Comparison of ENCODE assay signal across 8 mouse cellular contexts in genomic region chr17:64873651-64874072, GRCm38 (mm10). TPM values are rescaled to one million over a fixed set of nuclear protein-coding genes. Genes with fewer than 3 reads are reported as not detected.
DNase-seq lines count a peak whose midpoint lies in the region; ATAC-seq lines count a peak whose summit lies in the region.

No protein-coding gene starts in this region.

- no peak for ATAC-seq in neural tube, embryonic 15.5 days (ENCODE audit: low FRiP score)
- peak; percentile 93 for ATAC-seq in kidney, embryonic 14.5 days (ENCODE audit: low FRiP score, low TSS enrichment)

- WGBS in neural tube, embryonic 15.5 days, result 37% methylated on average over 4 of the region's 4 CpGs
- WGBS in kidney, embryonic 14.5 days, result 27% methylated on average over 4 of the region's 4 CpGs

- peak; percentile 29 to 57 for DNase-seq in cerebellum, postnatal 25 days
- no peak for DNase-seq in cerebellum, adult 9-11 months
- peak; percentile 27 for DNase-seq in neural tube, embryonic 10.5 days (ENCODE audit: extremely low spot score, low spot score)
- DNase-seq in embryo, embryonic 10 days (ENCODE audit: low spot score), result peak; percentile 80
- peak; percentile 66 for DNase-seq in naive thymus-derived CD4-positive, alpha-beta T cell, adult 2 months (ENCODE audit: low read depth)
- no peak for DNase-seq in right cerebral cortex, postnatal 14 days

- no peak overlapping the region for H3K9ac ChIP-seq in neural tube, embryonic 15.5 days (replicated peaks)
- H3K9ac ChIP-seq in kidney, embryonic 14.5 days (ENCODE audit: low read depth, low read length), result no peak overlapping the region

- H3K4me1 ChIP-seq in neural tube, embryonic 15.5 days, result no peaks in the 10 kb centered on the region
- H3K4me1 ChIP-seq in kidney, embryonic 14.5 days (ENCODE audit: control insufficient read depth, insufficient read depth, low read length), result no peaks in the 10 kb centered on the region

- H3K9me3 ChIP-seq in neural tube, embryonic 15.5 days (replicated peaks), result no peaks in the 10 kb centered on the region
- no peaks in the 10 kb centered on the region for H3K9me3 ChIP-seq in kidney, embryonic 14.5 days (ENCODE audit: control insufficient read depth, low read length)

- no peaks in the 10 kb centered on the region for H3K27me3 ChIP-seq in neural tube, embryonic 15.5 days (replicated peaks)
- H3K27me3 ChIP-seq in kidney, embryonic 14.5 days (ENCODE audit: control insufficient read depth, insufficient read depth, low read length), result no peaks in the 10 kb centered on the region

- H3K36me3 ChIP-seq in neural tube, embryonic 15.5 days, result no peaks in the 10 kb centered on the region
- H3K36me3 ChIP-seq in kidney, embryonic 14.5 days (ENCODE audit: control insufficient read depth, insufficient read depth, low read length), result no peaks in the 10 kb centered on the region

- H3K27ac ChIP-seq in neural tube, embryonic 15.5 days (replicated peaks), result no peak overlapping the region
- no peak overlapping the region for H3K27ac ChIP-seq in kidney, embryonic 14.5 days (ENCODE audit: low read depth, low read length)

- H3K4me3 ChIP-seq in neural tube, embryonic 15.5 days (replicated peaks), result no peak overlapping the region
- no peak overlapping the region for H3K4me3 ChIP-seq in kidney, embryonic 14.5 days (ENCODE audit: low read length)

- H3K4me2 ChIP-seq in neural tube, embryonic 15.5 days, result no peak overlapping the region
- H3K4me2 ChIP-seq in kidney, embryonic 14.5 days (replicated peaks; ENCODE audit: low read depth, low read length), result no peak overlapping the region

RNA-seq across cellular contexts. Expression of gene 4930583I09Rik, which starts 37.8 kb away (rescaled TPM):
- not detected in 2 replicates for polyA plus RNA-seq in neural tube, embryonic 15.5 days (2015; fragmentation: Nextera tagmentation; extraction: Ambion mirVana)
- polyA plus RNA-seq in kidney, embryonic 14.5 days (2014; fragmentation: Nextera tagmentation; extraction: Ambion mirVana), result not detected in 2 replicates

Comparison
In these comparisons a context has a peak if more than half of its experiments do, and no peak if none do; other contexts are left out.
1. DNase-seq: peak in cerebellum, postnatal 25 days (2 of 2), neural tube, embryonic 10.5 days (single experiment), embryo, embryonic 10 days (single experiment) and naive thymus-derived CD4-positive, alpha-beta T cell, adult 2 months (single experiment); none in cerebellum, adult 9-11 months (single experiment) and right cerebral cortex, postnatal 14 days (single experiment).